Mouse (Mus musculus) cerebellum, postnatal 10 days (tissue): Measurements from ENCODE around the gene Fau.

ENCODE experiments used
- DNase-seq, 2 experiments: peaks; one replicate each; pipeline ENCODE4 v3.0.0; 2021; ENCODE audit warnings: mixed read lengths in 2 of 2

Gene Fau

GRCm38 (mm10) chr19:6046294-6047153, 11.1 kb upstream of the Fau start, which contains the start of gene Syvn1:
Syvn1 (plus strand) TSS chr19:6046576.
- DNase-seq: peak; percentile 95

DNA sequence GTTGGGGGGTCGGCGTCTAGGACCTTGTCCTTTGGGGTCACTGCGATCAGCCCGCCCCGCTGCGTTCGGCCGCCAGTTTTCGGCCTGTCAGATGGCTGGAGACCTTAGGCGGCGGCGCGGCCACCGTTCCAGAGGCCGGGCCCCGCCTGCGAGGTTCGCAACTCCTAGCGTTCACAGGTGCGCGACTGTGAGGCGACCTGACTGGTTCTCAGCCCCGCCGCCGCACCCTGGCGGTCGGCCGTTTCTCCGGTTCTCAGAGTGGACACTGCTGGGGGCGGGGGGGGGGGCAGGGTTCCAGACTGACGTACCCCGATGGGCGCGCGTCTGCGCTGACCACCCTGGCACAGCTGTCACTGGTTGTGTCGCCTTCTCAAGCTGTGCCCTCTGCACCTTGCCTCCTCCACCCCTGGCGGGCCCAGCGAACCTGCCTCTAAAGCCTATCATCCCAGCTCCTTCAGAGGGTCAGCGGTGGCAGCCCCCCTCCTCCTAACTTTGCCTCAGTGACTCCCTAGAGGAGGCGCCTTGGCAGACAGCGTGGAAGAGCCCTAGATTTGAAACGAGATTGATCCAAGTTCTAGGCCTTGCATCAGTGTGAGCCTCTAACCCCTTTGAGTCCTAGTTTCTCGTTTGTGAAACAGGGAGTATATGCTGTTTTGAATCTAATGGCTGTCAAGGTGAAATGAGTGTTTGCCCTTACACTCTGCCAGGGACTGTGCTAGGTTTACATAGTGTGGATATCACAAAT, 10.3 kb upstream of the Fau start:
- peak in 1 of 2 experiments; percentile 53 for DNase-seq

- peak; percentile 26 to 29 for DNase-seq
These were observed 9.8 kb upstream of the Fau start for GRCm38 (mm10) chr19:6047899-6048166.

- peak in 1 of 2 experiments; percentile 7 for DNase-seq
These were observed 8.8 kb upstream of the Fau start for GRCm38 (mm10) chr19:6048681-6049410.

- no peak for DNase-seq
These were observed 5.1 kb upstream of the Fau start for GRCm38 (mm10) chr19:6052516-6052915.

DNA sequence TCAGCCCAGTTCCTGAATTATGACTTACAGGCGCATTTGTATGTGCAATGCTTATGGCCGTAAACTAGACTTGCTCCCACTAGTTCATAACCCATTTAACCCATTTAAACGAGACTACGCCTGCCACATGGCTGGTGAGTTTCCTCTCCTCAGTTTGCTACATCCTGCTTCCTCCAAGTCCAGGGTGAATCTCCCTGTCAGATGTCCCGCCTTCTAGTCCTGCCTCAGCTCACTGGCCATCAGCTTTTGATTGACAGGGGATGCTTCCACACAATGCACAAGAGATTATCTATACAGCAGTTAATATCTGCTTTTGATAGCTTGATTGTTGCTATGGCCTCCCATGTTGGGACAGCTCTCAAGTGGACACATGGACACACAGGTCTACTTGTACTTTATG, 3.3 kb upstream of the Fau start:
- DNase-seq: no peak

DNA sequence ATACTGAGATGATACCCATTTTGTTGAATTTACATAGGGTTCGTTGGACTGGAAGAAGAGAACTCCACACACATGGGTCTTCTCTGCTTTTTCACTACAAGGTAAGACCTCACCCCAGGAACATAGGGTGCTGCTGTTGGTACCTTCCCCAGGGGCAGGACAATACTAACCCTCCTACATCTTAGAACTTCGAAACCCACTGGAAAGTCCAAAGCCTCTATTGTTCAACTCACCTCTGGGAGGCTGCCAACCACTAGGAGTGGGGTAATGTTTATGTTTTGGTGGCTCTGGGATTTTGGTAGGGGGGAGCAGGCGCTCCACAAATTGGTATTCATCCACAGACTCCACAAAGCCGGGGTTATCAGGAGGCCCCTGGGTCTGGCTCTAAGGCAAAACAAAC, 948 bp upstream of the Fau start:
- no peak for DNase-seq

GRCm38 (mm10) chr19:6058513-6058912, 869 bp downstream of the Fau start:
- no peak for DNase-seq

- DNase-seq: no peak
These were observed 1.3 kb downstream of the Fau start for GRCm38 (mm10) chr19:6058966-6059365.

DNA sequence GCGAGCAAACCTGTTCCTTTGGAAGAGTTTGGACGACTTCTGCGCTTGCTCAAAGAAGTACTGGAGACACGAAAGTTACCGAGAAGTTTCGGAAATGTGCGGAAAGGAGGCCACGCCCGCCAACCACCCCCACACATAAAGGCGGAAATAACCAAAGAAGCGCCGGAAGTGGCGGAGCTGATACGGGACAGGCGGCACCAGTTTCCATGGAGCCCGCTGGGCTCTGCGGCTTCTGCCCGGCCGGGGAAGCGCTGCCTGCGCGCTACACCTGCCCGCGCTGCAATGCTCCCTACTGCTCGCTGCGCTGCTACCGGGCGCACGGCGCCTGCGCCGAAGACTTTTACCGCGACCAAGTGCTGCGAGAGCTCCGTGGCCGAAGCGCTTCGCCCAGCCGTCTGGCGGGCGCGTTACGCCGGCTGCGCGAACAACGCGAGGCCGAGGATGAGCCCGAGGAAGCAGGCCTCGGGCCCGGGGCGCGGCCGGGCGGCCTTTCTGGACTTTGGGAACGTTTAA, 3.4 kb downstream of the Fau start, which contains the start of gene Znhit2:
Gene Znhit2, plus strand, starts transcription at position 172 of the 513 bp plus-strand sequence.
- DNase-seq: peak; percentile 91 to 94

- DNase-seq: peak; percentile 73 to 78
These were observed 4.1 kb downstream of the Fau start for GRCm38 (mm10) chr19:6061641-6062302.

GRCm38 (mm10) chr19:6062418-6062817, 4.8 kb downstream of the Fau start:
- DNase-seq: no peak

GRCm38 (mm10) chr19:6063081-6063480, 5.4 kb downstream of the Fau start:
- no peak for DNase-seq

- DNase-seq: no peak
These were observed 8.9 kb downstream of the Fau start for GRCm38 (mm10) chr19:6066571-6066970.

GRCm38 (mm10) chr19:6067011-6067723, 9.5 kb downstream of the Fau start:
- peak; percentile 94 to 95 for DNase-seq

- peak; percentile 91 to 95 for DNase-seq
These were observed 10.2 kb downstream of the Fau start, which contains the start of gene Tm7sf2 for GRCm38 (mm10) chr19:6067724-6068415. Tm7sf2 (minus strand) TSS chr19:6068373.

DNA sequence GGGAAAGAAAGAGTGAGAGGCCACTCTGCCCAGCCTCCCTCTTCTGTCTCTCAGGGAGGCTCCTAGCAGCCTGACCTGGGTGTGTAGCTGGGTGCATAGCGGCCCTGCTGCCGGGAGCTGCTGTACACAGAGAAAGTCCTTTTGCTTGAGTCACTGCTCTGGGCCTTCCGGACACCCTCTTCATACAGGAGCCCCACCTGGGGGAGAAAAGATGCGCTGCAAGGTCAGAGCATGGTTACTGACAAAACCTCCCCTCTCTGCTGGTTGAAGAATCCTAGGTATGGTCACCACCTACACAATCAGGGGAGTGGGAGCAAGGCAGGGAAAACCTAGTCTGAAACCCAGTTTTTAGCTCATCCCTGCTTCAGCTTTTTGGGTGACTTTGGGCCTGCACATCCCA, 11.3 kb downstream of the Fau start:
- no peak for DNase-seq

GRCm38 (mm10) chr19:6069851-6070250, 12.2 kb downstream of the Fau start:
- DNase-seq: no peak

- DNase-seq: peak; percentile 65 to 68
These were observed 13.1 kb downstream of the Fau start for GRCm38 (mm10) chr19:6070571-6071250.

DNA sequence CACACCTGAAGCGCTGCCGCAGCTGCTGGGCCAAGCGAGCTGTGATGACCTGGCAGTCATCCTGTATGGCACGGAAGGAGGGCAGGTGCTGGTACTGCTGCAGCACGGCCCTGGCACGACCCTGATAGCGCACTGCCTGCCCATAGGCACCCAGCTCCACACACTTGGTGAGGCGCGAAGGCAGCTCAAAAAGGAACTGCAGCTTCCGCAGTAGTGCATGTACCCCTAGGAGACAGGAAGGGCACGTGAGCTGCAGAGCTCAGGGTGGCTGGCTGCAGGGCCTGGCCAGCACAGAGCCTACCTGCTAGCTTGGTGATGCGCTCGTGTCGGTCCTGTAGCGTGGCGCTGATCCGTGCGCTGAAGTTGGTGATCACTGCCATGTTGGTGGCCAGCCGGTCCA, 13.6 kb downstream of the Fau start:
- DNase-seq: no peak

- no peak for DNase-seq
These were observed 16.2 kb downstream of the Fau start for GRCm38 (mm10) chr19:6073889-6074288.
